Mouse (Mus musculus) adrenal gland, postnatal 10 days (tissue): ENCODE data around the gene Slc16a5. TPM values are rescaled to one million over a fixed set of nuclear protein-coding genes. Genes with fewer than 3 reads are reported as not detected.
"Not testable (repeated sequence)": the region's sequence is repeated elsewhere in the genome, so short reads cannot be mapped to it uniquely, and the experiment has no call there.

Experiments used
- DNase-seq: peaks from one replicate; pipeline ENCODE4 v3.0.0; 2021; ENCODE audit warnings: mixed read lengths
- total RNA-seq, 2 experiments: library from RNA; stranded (reverse); gene quantifications; 2 replicates each; pipeline ENCODE4 v1.2.3; 2021

Gene Slc16a5
- total RNA-seq, 2 experiments from 2014 or later, result 0.88 to 3.5 TPM

DNA sequence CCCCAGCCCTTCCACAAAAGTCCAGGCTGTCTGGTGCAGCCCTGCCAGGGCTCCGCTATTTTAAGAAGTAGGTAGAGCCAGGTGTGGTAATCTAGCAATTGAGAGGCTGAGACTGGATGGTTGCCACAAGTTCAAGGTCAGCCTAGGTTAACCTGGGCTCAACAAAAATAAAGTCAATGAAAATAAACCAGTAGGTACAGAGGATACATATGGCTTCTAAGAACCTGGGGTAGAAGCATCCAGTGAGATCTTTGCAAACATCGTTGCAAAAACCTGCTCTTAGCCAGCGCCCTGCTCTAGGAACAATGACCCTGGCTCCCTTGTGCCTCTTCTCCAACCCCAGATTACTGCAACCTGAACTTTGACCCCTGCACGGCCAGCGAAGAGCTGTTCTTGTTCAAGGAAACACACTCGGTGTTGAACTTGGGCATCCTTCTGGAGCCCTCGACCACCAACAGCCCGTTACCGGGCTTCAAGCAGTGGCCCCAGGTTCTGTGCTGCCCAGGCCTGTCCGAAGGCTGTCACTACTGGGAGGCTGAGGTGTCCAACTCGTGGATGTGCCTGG is 14.9 kb upstream of the Slc16a5 start:
- DNase-seq, result no peak

DNA sequence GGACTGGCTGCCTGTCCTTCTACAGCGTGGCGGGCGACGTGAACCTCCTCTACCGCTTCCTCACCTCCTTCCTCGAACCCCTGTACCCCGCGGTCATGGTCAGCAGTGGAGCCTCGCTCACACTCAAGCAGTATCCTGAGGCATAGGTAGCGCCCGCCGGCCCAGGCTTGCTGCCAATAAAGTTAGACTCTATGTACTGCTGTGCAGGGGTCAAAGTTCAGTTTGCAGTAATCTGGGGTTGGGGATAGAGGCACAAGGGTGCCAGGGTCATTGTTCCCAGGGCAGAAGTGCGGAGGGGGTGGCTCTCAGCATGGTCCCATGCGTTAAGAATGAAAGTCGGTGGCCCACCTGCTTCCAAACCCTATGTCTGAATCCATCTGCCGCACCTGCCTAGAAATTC is 14.2 kb upstream of the Slc16a5 start:
- no peak for DNase-seq

DNA sequence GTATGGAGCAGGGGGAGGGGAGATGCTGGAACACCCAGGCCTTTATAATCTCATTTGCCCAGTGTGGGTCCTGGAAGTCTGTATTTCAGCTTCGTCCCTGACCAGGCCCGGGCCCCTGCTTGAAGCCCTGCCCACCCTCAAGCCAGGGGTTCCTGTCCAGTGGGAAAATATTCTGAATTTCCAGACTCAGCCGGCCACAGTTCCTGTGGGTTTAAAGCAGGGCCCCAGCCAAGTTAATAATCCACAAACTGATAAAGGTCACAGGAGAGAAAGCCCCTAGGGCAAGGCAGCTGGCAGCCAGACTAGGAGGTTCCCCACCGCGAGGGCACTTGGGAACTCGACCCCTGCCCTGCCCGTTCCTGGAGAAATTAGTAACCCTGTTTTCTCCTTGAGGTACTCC is 13.3 kb upstream of the Slc16a5 start:
- DNase-seq, result no peak

- DNase-seq, result no peak
These were observed 12.1 kb upstream of the Slc16a5 start for GRCm38 (mm10) chr11:115450176-115450575.

DNA sequence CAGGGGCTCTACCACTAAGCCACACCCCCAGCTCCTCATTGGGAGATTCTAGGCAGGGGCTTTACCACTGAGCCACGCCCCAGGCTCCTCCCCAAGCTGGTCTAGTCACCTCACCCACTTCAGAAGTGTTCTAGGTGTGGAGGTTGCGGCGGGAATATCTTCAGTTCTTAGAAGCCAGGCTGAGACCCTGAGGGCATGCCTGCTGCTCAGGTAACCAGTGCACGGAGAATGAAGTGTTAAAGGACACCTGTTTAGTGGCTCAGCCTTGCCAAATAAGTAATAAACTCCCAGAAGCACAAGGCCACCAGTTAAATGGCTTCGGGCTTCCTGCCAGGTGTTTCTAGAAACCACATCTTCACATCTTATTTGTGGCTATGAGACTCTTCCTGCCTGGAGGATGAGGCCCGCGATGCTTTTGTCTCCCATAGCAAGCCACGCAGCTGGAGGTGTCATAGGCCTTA is 10.5 kb upstream of the Slc16a5 start:
- no peak for DNase-seq

DNA sequence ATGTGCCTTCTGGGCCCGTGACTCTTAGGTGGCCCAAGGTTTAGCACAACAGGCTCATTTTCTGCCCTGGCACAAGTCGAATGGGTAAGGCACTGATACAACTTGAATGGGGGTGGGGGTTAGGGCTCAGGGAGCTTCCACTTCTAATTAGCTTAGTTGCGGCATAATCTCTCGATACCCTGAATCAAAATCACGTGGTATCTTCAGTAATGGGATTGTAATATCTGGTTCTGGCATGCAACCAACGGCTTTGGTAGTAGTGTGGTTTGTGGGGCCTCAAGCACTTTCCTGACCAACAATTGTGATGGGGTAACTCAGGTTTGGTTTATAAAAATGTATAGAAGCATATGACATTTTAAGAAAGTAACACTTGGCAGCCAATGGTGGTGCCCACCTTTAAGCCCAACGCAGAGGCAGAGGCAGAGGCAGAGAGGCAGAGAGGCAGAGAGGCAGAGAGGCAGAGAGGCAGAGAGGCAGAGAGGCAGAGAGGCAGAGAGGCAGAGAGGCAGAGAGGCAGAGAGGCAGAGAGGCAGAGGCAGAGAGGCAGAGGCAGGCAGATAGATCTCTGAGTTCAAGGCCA is 9.9 kb upstream of the Slc16a5 start:
- no peak for DNase-seq

DNA sequence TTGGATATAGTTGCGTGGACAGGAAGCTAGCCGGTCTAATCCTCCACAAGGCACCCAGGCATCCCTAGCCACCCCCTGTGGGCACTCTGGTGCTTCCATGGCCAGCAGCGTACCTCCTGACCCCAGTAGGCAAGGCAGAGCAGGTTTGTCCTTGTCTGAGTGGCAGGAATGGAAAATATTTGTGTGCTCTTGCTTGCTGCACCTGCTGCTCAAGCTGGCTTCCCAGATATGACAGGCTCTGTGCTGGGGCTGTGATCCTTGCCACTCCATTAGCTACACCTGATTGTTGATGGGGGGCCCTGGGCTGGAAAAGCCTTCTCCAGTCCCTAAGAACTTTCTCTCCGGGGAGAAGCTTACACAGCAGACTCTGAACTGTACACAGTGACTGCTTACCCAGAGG is 9.0 kb upstream of the Slc16a5 start:
- DNase-seq, result no peak

- not testable (repeated sequence) for DNase-seq
These were observed 7.5 kb upstream of the Slc16a5 start for GRCm38 (mm10) chr11:115454822-115455221.

DNA sequence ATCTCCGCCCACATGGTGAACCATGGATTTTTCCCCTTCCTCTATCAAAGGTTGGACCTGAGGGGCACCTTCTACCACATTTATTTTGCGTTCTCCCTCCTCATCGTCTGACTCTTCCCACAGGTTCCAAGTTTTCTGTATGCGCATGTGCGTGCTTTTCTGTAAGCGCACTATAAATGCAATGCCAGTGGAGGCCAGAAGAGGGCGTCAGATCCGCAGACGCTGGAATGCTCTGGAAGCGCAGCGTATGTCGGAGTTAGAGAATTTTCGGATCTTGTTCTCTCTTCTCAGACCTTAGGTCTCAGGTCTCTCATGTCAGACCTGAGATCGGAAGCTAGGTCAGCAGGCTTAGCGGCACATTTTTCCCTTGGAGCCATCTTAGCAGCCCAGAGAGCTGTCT is 6.7 kb upstream of the Slc16a5 start:
- no peak for DNase-seq

GRCm38 (mm10) chr11:115456182-115456581 is 6.1 kb upstream of the Slc16a5 start:
- no peak for DNase-seq

DNA sequence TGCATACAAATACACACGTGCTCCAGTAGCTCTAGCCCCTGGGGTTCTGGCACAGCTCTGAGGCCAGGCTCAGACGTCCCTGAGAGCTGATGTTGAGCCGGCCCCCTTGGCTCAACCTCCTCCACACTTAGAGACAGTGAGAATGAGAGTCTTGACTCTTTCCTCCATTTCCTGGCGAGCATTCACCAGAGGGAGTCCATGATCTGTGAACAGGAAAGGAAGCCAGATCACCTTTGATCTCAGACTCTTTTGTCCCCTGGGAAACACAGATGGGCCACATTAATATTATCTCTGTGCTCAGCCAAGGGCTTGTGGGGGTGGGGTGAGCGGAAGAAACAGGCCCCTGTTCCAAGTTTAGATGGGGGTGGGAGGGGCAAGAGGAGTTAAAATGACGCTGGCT is 4.9 kb upstream of the Slc16a5 start:
- DNase-seq, result no peak

GRCm38 (mm10) chr11:115460976-115461375 is 1.3 kb upstream of the Slc16a5 start:
- DNase-seq, result no peak

GRCm38 (mm10) chr11:115461846-115462242 is 430 bp upstream of the Slc16a5 start:
- DNase-seq, result no peak

DNA sequence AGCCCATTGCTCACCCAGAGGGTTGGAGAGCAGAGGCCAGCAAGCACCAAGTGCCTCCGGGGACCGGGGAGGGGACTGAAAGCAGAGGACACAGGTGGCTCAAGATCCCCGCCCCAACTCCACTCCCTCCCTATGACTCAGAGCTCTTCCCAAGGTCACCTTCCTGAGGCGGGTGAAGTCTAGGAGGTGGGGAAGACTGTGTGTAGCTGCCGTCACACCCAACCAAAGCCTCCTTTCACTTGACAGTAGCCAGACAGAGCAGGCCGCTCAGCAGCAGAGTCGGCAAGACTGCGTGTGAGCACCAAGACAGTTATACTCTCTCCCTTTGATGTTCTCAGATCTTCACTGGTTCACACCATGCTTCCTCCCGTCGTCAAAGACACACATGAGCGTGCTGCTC is 1.1 kb downstream of the Slc16a5 start:
- DNase-seq, result no peak

DNA sequence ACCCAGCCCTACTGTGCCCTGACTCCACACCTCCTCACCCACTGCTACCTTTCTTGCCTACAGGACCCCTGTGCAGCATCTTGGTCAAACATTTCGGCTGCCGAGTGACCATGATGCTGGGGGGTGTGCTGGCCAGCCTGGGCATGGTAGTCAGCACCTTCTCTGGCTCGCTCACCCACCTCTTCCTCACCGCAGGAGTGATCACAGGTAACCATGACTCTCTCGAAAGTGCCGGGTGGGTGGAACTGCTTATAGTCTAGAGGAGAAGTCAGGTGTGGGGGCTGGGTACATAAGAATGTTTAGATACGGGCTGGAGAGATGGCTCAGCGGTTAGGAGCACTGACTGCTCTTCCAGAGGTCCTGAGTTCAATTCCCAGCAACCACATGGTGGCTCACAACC is 2.6 kb downstream of the Slc16a5 start:
- no peak for DNase-seq

GRCm38 (mm10) chr11:115467217-115467618 is 4.9 kb downstream of the Slc16a5 start:
- no peak for DNase-seq

DNA sequence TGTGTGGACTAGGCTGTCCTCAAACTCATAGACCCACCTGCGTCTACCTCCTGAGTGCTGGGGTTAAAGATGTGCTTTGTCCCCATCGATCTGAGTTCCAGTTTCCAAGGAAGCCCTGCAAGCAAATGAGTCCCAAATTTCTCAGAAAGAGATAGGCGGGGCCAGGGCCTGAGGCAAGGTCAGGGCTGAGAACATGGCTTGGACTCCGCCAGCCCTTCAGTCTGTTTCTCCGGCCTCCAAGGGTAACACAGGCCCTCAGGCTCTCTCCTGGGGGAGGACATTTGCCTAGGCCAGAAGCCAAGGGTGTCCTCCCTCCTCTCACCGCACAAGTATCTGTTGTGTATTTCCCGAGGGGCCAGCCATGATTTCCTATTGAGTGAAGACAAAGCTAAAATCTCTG is 9.9 kb downstream of the Slc16a5 start:
- no peak for DNase-seq

- peak; percentile 95 for DNase-seq
These were observed 11.5 kb downstream of the Slc16a5 start for GRCm38 (mm10) chr11:115473626-115474275.

- peak; percentile 97 for DNase-seq
These were observed 12.9 kb downstream of the Slc16a5 start, which contains the start of gene Armc7 for GRCm38 (mm10) chr11:115475025-115475757. Gene Armc7, plus strand, starts transcription at chr11:115475667.

DNA sequence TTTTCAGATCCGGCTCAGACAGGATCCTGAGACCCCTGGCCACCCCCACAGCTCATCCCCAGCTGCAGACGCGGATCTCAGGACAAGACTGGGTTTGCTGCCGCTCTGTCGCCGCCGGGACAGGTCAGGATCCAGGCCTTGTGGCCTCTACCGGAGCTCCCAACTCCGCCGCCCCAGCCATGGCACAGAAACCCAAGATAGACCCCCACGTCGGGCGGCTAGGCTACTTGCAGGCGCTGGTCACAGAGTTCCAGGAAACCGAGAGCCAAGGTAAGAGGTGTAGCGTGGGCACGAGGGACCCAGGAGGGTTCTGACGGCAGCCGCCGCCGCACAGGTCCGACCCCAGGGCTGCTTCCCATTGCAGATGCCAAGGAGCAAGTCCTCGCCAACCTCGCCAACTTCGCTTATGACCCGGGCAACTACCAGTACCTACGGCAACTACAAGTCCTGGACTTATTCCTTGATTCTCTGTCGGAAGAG is 13.5 kb downstream of the Slc16a5 start:
- DNase-seq, result no peak

DNA sequence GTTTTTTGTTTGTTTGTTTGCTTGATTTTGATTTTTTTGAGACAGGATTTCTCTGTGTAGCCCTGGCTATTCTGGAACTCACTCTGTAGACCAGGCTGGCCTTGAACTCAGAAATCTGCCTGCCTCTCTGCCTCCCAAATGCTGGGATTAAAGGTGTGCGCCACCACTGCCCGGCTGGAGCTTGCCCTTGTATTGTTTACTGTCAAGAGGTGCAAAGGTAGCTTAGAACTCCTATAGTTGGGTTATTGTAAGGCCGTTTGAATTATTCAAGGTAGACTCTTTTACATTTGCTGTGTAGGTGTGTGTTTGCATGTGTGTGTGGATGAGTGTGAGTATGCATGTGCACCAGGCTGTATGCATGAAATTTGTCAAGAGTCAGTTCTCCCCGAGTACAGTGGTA is 14.4 kb downstream of the Slc16a5 start:
- DNase-seq, result not testable (repeated sequence)

DNA sequence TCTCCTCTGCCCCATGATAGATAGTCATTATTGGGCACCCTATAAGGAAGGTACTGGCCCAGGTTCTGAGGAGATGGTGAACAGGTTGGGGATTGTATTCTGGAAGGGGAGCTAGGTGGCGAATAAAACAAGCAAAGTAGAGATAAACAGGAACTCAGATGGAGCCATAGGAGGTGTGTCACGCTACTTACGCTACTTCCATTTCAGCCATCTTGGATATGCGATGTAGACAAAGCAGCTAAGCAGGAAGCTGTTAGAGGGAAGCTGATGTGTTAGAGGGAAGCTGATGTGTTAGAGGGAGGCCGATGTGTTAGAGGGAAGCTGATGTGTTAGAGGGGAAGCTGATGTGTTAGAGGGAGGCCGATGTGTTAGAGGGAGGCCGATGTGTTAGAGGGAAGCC is 15.1 kb downstream of the Slc16a5 start:
- not testable (repeated sequence) for DNase-seq
